Mouse (Mus musculus): ENCODE measurements around the gene Vcam1. TPM values are rescaled to one million over a fixed set of nuclear protein-coding genes. Genes with fewer than 3 reads are reported as not detected.

Gene Vcam1
- polyA plus RNA-seq, 1 experiment: not detected

- no peak for TF ChIP-seq GATA1 (IDR thresholded peaks at IDR 0.05; ENCODE audit: low read length)
Measured at GRCm38 (mm10) chr3:116113443-116114241, 15.8 kb downstream of the Vcam1 start.

DNA sequence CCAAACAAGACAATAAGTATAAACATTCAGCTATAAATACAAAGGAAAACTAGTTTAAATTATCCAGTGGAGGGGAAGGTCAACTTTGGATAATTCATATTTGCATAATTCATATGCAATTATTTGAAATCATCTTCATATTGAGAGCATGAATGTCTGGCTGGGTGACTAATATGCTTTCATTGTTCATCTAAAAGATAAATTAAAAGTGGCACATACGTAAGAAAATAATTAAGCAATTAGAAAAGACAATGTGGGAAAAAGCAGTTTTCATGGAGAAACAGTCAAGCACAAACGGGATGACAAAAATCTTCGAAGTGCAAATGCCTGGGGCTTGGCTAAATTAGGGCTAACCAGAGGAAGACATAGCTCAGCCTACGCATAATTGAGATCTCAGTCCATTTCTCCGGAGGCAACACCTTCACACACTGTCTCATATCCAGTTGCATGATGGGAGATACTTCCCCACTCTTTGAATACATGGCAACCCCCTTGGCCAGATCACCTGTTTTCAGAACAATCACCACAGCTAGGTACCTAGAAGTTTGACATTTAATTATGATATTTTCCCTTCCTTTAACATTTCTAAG is 16.6 kb downstream of the Vcam1 start:
- no peak for TF ChIP-seq GATA1 (IDR thresholded peaks at IDR 0.05; ENCODE audit: low read length)

DNA sequence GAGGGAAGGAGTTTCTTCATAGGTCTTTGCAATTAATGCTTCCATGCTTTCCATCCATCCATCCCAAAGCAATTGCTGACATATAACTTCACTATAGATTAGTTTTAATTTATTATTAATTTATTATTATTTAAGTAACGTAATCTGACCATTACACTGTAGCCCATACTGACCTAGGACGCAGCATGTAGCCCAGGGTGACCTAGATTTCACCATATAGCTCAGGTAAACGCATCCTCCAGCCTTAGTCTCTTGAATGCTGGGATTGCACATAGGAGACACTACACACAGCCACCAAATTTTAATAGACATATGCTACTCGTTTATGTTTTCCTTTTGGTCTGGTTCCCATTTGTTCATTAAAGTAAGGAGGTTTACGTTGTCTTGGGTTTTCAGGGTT is 23.8 kb downstream of the Vcam1 start:
- TF ChIP-seq GATA1 (IDR thresholded peaks at IDR 0.05; ENCODE audit: low read length): no peak

DNA sequence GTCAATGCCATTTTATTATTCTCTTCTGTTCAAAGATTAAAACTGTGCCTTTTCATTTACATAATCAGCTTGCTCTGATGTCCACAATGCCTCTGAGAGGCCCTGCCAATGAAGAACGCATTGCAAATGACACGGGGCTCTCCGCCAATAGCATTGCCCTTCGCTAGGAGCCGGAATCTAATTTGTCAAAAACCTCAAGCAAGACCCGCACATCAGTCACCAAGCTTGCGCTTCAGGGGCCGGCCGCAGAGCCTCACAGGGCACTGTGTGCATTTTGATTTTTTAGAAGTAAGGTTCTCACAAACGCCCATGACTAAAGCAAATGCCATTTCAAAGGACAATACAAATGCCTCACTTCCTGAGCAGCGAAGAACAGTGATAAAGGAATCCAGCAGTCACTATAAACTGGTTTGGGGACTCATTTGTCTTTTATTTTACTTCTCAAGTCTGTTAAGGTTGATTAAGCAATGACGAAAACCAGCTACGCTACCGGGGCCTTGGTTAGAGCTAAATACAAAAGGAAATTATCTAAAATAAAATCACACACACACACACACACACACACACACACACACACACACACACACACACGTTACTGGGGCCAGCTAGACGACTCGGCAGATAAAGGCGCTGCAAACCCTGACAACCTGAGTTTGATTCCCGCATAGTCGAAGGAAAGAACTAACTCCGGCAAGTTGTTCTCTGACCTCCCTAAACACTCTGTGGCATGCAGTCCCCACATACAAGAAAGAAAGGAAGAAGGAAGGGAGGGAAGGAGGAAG is 24.4 kb downstream of the Vcam1 start:
- TF ChIP-seq GATA1 (IDR thresholded peaks at IDR 0.05; ENCODE audit: low read length): no peak

DNA sequence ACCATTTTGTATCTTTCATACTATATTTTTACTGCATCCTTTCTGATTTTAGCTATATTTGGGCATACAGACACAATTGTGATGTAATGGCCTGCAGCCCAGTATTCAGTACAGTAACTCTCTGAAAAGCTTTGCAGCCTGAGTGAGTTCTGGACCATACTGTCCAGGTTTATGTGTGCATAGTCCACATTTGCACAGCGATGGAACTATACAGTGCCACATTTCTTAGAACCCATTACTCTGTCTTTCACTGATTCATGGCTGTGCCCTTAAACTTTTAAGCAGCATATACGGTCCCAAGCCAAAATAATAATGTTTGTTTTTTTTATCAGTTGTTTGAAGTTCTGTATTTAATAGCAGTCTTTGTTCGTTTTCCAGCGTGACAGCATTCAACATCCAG is 25.2 kb downstream of the Vcam1 start:
- TF ChIP-seq GATA1 (IDR thresholded peaks at IDR 0.05; ENCODE audit: low read length): no peak

DNA sequence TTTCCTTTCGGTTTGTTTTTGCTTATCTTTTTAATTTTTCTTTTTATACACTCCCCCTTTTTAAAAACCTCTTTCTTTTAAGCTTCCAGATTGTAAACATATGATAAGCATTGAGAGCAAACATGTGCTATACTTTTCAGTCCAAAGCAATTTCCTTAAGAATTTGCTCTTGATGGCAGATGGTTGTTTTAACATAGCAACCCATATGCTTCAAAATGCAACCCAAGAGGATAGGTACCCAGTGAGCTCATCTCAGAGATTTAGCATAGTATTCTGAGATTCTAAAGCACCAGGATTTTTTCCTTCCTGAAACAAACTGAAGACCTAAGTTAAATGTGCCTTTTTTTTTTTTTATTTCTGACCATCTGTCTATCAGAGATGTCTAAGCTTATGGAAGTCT is 28.6 kb downstream of the Vcam1 start:
- no peak for TF ChIP-seq GATA1 (IDR thresholded peaks at IDR 0.05; ENCODE audit: low read length)

- TF ChIP-seq GATA1 (IDR thresholded peaks at IDR 0.05; ENCODE audit: low read length): no peak
Measured at GRCm38 (mm10) chr3:116095934-116096333, 33.6 kb downstream of the Vcam1 start.

GRCm38 (mm10) chr3:116095312-116095711 is 34.2 kb downstream of the Vcam1 start:
- TF ChIP-seq GATA1 (IDR thresholded peaks at IDR 0.05; ENCODE audit: low read length): no peak

- TF ChIP-seq GATA1 (IDR thresholded peaks at IDR 0.05; ENCODE audit: low read length): no peak
Measured at GRCm38 (mm10) chr3:116094886-116095285, 34.6 kb downstream of the Vcam1 start.

DNA sequence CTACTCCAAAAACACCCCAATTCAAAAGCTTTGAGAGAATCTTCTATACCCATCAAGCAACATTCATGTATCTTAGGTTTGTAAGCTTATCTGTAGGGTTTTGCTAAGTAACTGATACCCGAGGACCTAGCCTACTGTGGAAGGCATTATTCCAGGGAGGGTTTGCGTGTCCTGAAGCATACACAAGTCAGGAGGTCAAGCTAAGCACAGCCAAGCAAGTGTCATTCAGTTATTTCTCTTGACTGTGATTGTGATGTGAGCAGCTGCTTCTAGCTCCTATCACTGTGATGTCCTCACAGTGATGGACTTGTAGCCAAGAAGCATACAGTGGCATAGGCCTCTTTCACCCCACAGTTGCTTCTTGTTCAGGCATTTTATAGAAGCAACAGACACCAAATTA is 35.2 kb downstream of the Vcam1 start:
- TF ChIP-seq GATA1 (IDR thresholded peaks at IDR 0.05; ENCODE audit: low read length): no peak

GRCm38 (mm10) chr3:116092547-116092946 is 36.9 kb downstream of the Vcam1 start:
- TF ChIP-seq GATA1 (IDR thresholded peaks at IDR 0.05; ENCODE audit: low read length): no peak

- TF ChIP-seq GATA1 (IDR thresholded peaks at IDR 0.05; ENCODE audit: low read length): no peak
Measured at GRCm38 (mm10) chr3:116091706-116092105, 37.8 kb downstream of the Vcam1 start.

- no peak for TF ChIP-seq GATA1 (IDR thresholded peaks at IDR 0.05; ENCODE audit: low read length)
Measured at GRCm38 (mm10) chr3:116085962-116086361, 43.5 kb downstream of the Vcam1 start.

GRCm38 (mm10) chr3:116080939-116081676 is 48.4 kb downstream of the Vcam1 start:
- TF ChIP-seq GATA1 (IDR thresholded peaks at IDR 0.05; ENCODE audit: low read length): no peak

GRCm38 (mm10) chr3:116080166-116080788 is 49.2 kb downstream of the Vcam1 start:
- no peak for TF ChIP-seq GATA1 (IDR thresholded peaks at IDR 0.05; ENCODE audit: low read length)
